In the genomic region with DNA sequence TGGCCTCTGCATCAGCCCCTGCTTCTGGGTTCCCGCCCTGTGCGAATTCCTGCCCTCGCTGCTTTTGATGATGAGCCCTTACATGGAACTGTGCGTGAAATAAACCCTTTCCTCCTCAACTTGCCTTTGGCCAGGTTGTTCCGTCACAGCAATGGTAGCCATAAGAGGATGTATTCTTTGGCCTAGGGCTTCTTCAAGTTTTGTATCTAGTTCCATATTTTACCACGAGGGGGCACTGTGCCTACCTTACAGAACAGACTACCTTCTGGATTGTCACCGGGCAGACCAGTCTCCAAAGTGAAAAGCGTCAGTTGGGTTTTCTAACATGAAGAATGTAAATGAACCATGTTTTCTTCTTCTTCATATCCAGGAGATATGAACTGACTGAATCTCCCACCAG, we compare ENCODE assay signal across 9 mouse cellular contexts. TPM values are rescaled to one million over a fixed set of nuclear protein-coding genes. Genes with fewer than 3 reads are reported as not detected.
DNase-seq lines count a peak whose midpoint lies in the region; ATAC-seq and TF ChIP-seq lines count a peak whose summit lies in the region.
"Had no signal": no experiment of that assay in that cellular context is flagged by ENCODE, and none has a peak within 500 bp of the region (broad histone marks: within the 10 kb centered on the region; RNA-seq: fewer than 3 reads in every experiment).

No protein-coding gene starts in this region.

- H3K9me3 ChIP-seq in G1E (replicated peaks): no peaks in the 10 kb centered on the region
- H3K9me3 ChIP-seq in hindbrain, embryonic 16.5 days (ENCODE audit: control insufficient read depth, low read length): no peaks in the 10 kb centered on the region
- no peaks in the 10 kb centered on the region for H3K9me3 ChIP-seq in midbrain, embryonic 14.5 days (ENCODE audit: control insufficient read depth, low read length)
- H3K9me3 ChIP-seq: stomach, embryonic 15.5 days had no signal

- DNase-seq in gastrocnemius, adult 2 months: peak; percentile 26
- no peak for DNase-seq in gastrocnemius, postnatal 25 days
- peak; percentile 9 for DNase-seq in G1E (ENCODE audit: low spot score)
- DNase-seq in embryo, embryonic 11 days: peak; percentile 77
- DNase-seq in left cerebral cortex, adult 11 months (ENCODE audit: low spot score): peak; percentile 58
- peak; percentile 82 for DNase-seq in midbrain, embryonic 14.5 days
- peak; percentile 74 for DNase-seq in thymus, adult 2 months

- no peak overlapping the region for H3K4me3 ChIP-seq in gastrocnemius, adult 2 months
- no peak overlapping the region for H3K4me3 ChIP-seq in G1E (ENCODE audit: low read depth, low read length)
- no peak overlapping the region for H3K4me3 ChIP-seq in hindbrain, embryonic 16.5 days (ENCODE audit: low read length)
- H3K4me3 ChIP-seq in midbrain, embryonic 14.5 days (replicated peaks; ENCODE audit: low read depth, low read length): no peak overlapping the region
- H3K4me3 ChIP-seq in thymus, adult 2 months (ENCODE audit: control insufficient read depth, insufficient read depth, low read length): no peak overlapping the region
- H3K4me3 ChIP-seq: stomach, embryonic 15.5 days had no signal

- H3K4me2 ChIP-seq in hindbrain, embryonic 16.5 days (ENCODE audit: low read length): no peak overlapping the region
- no peak overlapping the region for H3K4me2 ChIP-seq in midbrain, embryonic 14.5 days (ENCODE audit: low read length)
- H3K4me2 ChIP-seq: stomach, embryonic 15.5 days had no signal

- no peaks in the 10 kb centered on the region for H3K27me3 ChIP-seq in G1E (ENCODE audit: insufficient read depth, low read length)
- H3K27me3 ChIP-seq in hindbrain, embryonic 16.5 days (replicated peaks; ENCODE audit: control insufficient read depth, insufficient read depth, low read length): no peaks in the 10 kb centered on the region
- no peaks in the 10 kb centered on the region for H3K27me3 ChIP-seq in midbrain, embryonic 14.5 days (ENCODE audit: control insufficient read depth, insufficient read depth, low read length)
- no peaks in the 10 kb centered on the region for H3K27me3 ChIP-seq in thymus, adult 2 months (ENCODE audit: control insufficient read depth, insufficient read depth, low read length)
- H3K27me3 ChIP-seq: stomach, embryonic 15.5 days had no signal

- no peaks in the 10 kb centered on the region for H3K4me1 ChIP-seq in G1E (ENCODE audit: insufficient read depth, low read depth, low read length)
- no peaks in the 10 kb centered on the region for H3K4me1 ChIP-seq in hindbrain, embryonic 16.5 days (ENCODE audit: control insufficient read depth, insufficient read depth, low read depth, low read length)
- H3K4me1 ChIP-seq in midbrain, embryonic 14.5 days (ENCODE audit: control insufficient read depth, insufficient read depth, low read length): no peaks in the 10 kb centered on the region
- H3K4me1 ChIP-seq in thymus, adult 2 months (replicated peaks; ENCODE audit: control insufficient read depth, insufficient read depth, low read length): peaks cover 3% of the 10 kb centered on the region; the same call in 1 of the 2 replicates
- H3K4me1 ChIP-seq: stomach, embryonic 15.5 days had no signal

- no peak overlapping the region for H3K27ac ChIP-seq in gastrocnemius, adult 2 months
- H3K27ac ChIP-seq in hindbrain, embryonic 16.5 days (ENCODE audit: low read depth, low read length): no peak overlapping the region
- no peak overlapping the region for H3K27ac ChIP-seq in midbrain, embryonic 14.5 days (replicated peaks; ENCODE audit: low read depth, low read length)
- H3K27ac ChIP-seq in thymus, adult 2 months (ENCODE audit: control insufficient read depth, insufficient read depth, low read length): no peak overlapping the region
- H3K27ac ChIP-seq: stomach, embryonic 15.5 days had no signal

- TF ChIP-seq CTCF in gastrocnemius, adult 2 months (IDR thresholded peaks at IDR 0.05): peak; percentile 73
- TF ChIP-seq CTCF in G1E (IDR thresholded peaks at IDR 0.05; ENCODE audit: low read depth, low read length): peak; percentile 35; the same call in 1 of the 2 replicates
- TF ChIP-seq CTCF in thymus, adult 2 months (IDR thresholded peaks at IDR 0.05; ENCODE audit: borderline replicate concordance, control insufficient read depth, extremely low read depth, insufficient read depth, low read length, poor library complexity): no peak

- ATAC-seq in G1E (ENCODE audit: extremely low read depth, insufficient number of reproducible peaks, low FRiP score, poor library complexity, severe bottlenecking): no peak
- 0 out of 2 replicates have a peak, but pooled peaks have one; percentile 30 for ATAC-seq in hindbrain, embryonic 16.5 days
- peak; percentile 58; the same call in 1 of the 2 replicates for ATAC-seq in midbrain, embryonic 14.5 days (ENCODE audit: low FRiP score, low TSS enrichment)

- intact Hi-C loops in gastrocnemius, adult 2 months (cut with DNase I): loop anchor here (1.0 to 10.0 kb wide), 2 partner anchors 141 to 172 kb away; no protein-coding TSS in a partner anchor

- no peak for TF ChIP-seq POLR2A in thymus, adult 2 months (IDR thresholded peaks at IDR 0.05; ENCODE audit: control insufficient read depth, extremely low read depth, insufficient read depth, low read length, poor library complexity)

- H3K36me3 ChIP-seq in G1E (replicated peaks): no peaks in the 10 kb centered on the region
- no peaks in the 10 kb centered on the region for H3K36me3 ChIP-seq in hindbrain, embryonic 16.5 days (ENCODE audit: control insufficient read depth, insufficient read depth, low read length)
- H3K36me3 ChIP-seq in midbrain, embryonic 14.5 days (ENCODE audit: control insufficient read depth, insufficient read depth, low read length): no peaks in the 10 kb centered on the region
- H3K36me3 ChIP-seq in thymus, adult 2 months (ENCODE audit: control insufficient read depth, insufficient read depth, low read length): no peaks in the 10 kb centered on the region
- H3K36me3 ChIP-seq: stomach, embryonic 15.5 days had no signal

- 42% methylated on average over 8 of the region's 8 CpGs for WGBS in hindbrain, embryonic 16.5 days
- 45% methylated on average over 8 of the region's 8 CpGs for WGBS in midbrain, embryonic 14.5 days
- 51% methylated on average over 8 of the region's 8 CpGs for WGBS in thymus, adult 2 months

- H3K9ac ChIP-seq in hindbrain, embryonic 16.5 days (ENCODE audit: low read depth, low read length): no peak overlapping the region
- no peak overlapping the region for H3K9ac ChIP-seq in midbrain, embryonic 14.5 days (replicated peaks; ENCODE audit: low read length)
- H3K9ac ChIP-seq: stomach, embryonic 15.5 days had no signal

RNA-seq across cellular contexts. Expression of a gene that starts 58.7 kb away (rescaled TPM):
- 10 to 100 TPM; 75.5 to 85.1 TPM for total RNA-seq in gastrocnemius, adult 2 months (2021)
- 10 to 100 TPM; 50.8 to 51.8 TPM for total RNA-seq in gastrocnemius, postnatal 25 days (2021)
- total RNA-seq in G1E (2014; fragmentation: Nextera tagmentation) (not detected in 2 replicates), G1E (2017) (0.06 and 0.27 TPM in 2 replicates)
- not detected in 2 replicates for polyA plus RNA-seq in G1E (2012)
- 20.1 and 20.8 TPM in 2 replicates for polyA plus RNA-seq in hindbrain, embryonic 16.5 days (2015; fragmentation: Nextera tagmentation; extraction: Ambion mirVana)
- polyA plus RNA-seq in midbrain, embryonic 14.5 days (2014; fragmentation: Nextera tagmentation; extraction: Ambion mirVana): 3.6 and 5.4 TPM in 2 replicates
- 48.4 and 48.5 TPM in 2 replicates for polyA plus RNA-seq in thymus, adult 2 months (2012; rRNA removed)
